Mouse (Mus musculus): ENCODE measurements around the gene Epm2aip1.

DNA sequence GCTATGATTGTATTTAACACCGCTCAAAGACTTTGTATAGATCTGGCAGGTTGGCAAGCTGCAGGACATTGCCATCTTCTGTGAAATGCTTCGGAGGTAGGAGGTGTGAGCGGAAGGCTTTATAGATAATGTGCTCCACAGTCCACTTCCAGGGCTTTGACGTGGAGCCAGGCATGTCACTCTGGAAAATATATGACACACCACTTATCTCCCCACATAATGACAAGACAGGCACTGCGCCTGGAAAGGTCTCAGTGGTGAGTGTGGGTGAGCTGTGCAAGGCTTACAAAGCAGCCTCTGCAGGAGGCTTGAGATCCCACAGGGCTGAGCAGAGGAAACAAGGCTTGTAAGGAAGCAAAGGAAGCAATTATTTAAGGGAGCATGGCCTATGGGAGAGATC, 43.3 kb upstream of the Epm2aip1 start:
- TF ChIP-seq CTCF (IDR thresholded peaks at IDR 0.05; ENCODE audit: control insufficient read depth, insufficient read depth, insufficient read length) (no peak), USF1 (IDR thresholded peaks at IDR 0.05; ENCODE audit: low read depth) (no peak), MYOG (IDR thresholded peaks at IDR 0.05; ENCODE audit: control insufficient read depth, extremely low read depth, insufficient read length) (no peak), CEBPB (IDR thresholded peaks at IDR 0.05; ENCODE audit: low read depth) (no peak), MYOD1 (IDR thresholded peaks at IDR 0.05; ENCODE audit: control insufficient read depth, insufficient read length, low read depth) (no peak)

Measured in C2C12 (cell line).